Mouse (Mus musculus) C2C12 (cell line): ENCODE measurements at regions not wholly inside any gene's neighbourhood (a gene's known extent, or its start where the extent isn't known, plus 50 kb on each side); places are given as distances from the start of the nearest gene placed in this dataset.

Experiments used
- H3K27me3 ChIP-seq: one replicate; pipeline ENCODE4 v1.6.1; 2011; ENCODE audit not compliant: control insufficient read depth, insufficient read depth, insufficient read length
- H3K36me3 ChIP-seq: one replicate; pipeline ENCODE4 v1.6.1; 2011; ENCODE audit not compliant: control insufficient read depth, insufficient read depth
- H3K4me3 ChIP-seq: one replicate; pipeline ENCODE4 v1.5.1; 2011; ENCODE audit warnings: mild to moderate bottlenecking, control low read depth; ENCODE audit not compliant: poor library complexity, insufficient read depth, severe bottlenecking
- H3K79me2 ChIP-seq: one replicate; pipeline ENCODE4 v1.6.1; 2011; ENCODE audit not compliant: control insufficient read depth, insufficient read depth
- H3K79me3 ChIP-seq: one replicate; pipeline ENCODE4 v1.6.1; 2011; ENCODE audit warnings: low read depth, control low read depth
- H3ac ChIP-seq: one replicate; pipeline ENCODE3; 2011; ENCODE audit warnings: low read depth; ENCODE audit not compliant: control insufficient read depth, insufficient read length
- CEBPB ChIP-seq: IDR thresholded peaks from one replicate; pipeline ENCODE4 v1.6.1; 2011; ENCODE audit warnings: low read depth, mild to moderate bottlenecking, control low read depth, moderate library complexity
- CTCF ChIP-seq: IDR thresholded peaks from one replicate; pipeline ENCODE4 v1.5.1; 2011; ENCODE audit not compliant: control insufficient read depth, insufficient read depth, insufficient read length
- FOSL1 ChIP-seq: IDR thresholded peaks from one replicate; pipeline ENCODE4 v1.8.0; 2011; ENCODE audit warnings: mild to moderate bottlenecking, low read length; ENCODE audit not compliant: poor library complexity, insufficient read depth, severe bottlenecking
- MAX ChIP-seq: IDR thresholded peaks from one replicate; pipeline ENCODE4 v1.6.1; 2011; ENCODE audit warnings: mild to moderate bottlenecking, control low read depth
- MYOD1 ChIP-seq: IDR thresholded peaks from one replicate; pipeline ENCODE4 v1.6.1; 2011; ENCODE audit warnings: low read depth; ENCODE audit not compliant: control insufficient read depth, insufficient read length
- MYOG ChIP-seq: IDR thresholded peaks from one replicate; pipeline ENCODE4 v1.6.1; 2011; ENCODE audit not compliant: control insufficient read depth, insufficient read length; ENCODE audit errors: extremely low read depth
- USF1 ChIP-seq: IDR thresholded peaks from one replicate; pipeline ENCODE4 v1.6.1; 2011; ENCODE audit warnings: low read depth, mild to moderate bottlenecking, control low read depth, moderate library complexity

DNA sequence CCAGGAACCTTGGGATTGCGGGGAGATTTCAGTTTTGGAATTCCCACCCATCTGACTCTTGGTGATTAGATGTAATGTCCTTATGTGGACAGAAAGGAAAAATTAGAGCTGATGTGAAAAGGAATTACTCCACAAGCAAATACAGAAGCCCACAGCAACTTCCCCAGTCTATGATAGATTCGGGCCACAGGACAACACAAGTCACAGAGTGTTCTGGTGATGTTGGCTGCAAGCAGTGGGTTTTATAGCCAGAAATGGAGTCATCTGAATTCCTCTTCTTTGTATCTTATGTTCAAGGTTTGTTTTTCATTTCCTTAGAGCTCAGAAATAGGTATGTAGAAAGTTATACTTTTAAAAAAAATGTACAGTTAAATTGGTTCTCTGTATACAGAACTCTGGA lies 56.8 kb upstream of the Gm5148 start:
- Histone ChIP-seq H3ac (no peak overlapping the region), H3K36me3 (no peaks in the 10 kb centered on the region), H3K4me3 (no peak overlapping the region), H3K79me2 (no peaks in the 10 kb centered on the region), H3K79me3 (no peaks in the 10 kb centered on the region), H3K27me3 (no peaks in the 10 kb centered on the region)
- no peak for TF ChIP-seq MYOG
- TF ChIP-seq MYOD1, result no peak

DNA sequence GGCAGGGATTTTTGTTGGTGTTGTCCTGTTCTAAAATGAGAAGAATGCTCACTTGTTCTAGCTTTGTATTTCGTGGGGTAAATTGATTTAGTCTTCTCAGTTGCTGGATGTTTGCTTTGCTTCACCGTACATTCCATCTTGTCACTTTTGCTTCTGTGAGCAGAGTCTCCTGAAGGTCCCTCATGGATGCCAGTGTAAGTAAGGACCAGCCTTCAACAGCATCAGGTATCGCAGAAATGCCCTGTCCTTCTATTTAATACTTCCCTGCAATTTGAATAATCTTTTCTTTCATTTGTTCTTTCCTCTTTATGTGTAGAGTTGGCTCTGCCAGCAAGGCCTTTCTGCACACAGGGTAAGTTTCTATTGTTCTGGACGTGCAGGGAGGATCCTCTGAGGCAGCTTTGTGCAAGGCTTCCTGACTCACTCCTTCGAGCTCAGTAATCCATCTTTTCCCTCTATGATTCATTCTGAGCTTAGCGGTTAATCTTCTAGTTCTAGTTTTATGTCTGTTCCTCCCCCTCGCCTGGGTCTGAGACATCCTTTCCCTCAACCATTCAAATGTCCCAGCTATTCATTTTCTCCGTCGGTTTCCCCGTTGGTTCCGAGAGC lies 55.7 kb upstream of the Gm5148 start:
- Histone ChIP-seq H3K36me3 (no peaks in the 10 kb centered on the region), H3K4me3 (no peak overlapping the region), H3K79me3 (no peaks in the 10 kb centered on the region), H3K27me3 (no peaks in the 10 kb centered on the region), H3ac (no peak overlapping the region), H3K79me2 (no peaks in the 10 kb centered on the region)
- no peak for TF ChIP-seq MAX
- TF ChIP-seq MYOD1, result no peak
- no peak for TF ChIP-seq CEBPB
- no peak for TF ChIP-seq USF1
- TF ChIP-seq MYOG, result no peak
- no peak for TF ChIP-seq FOSL1
- no peak for TF ChIP-seq CTCF

DNA sequence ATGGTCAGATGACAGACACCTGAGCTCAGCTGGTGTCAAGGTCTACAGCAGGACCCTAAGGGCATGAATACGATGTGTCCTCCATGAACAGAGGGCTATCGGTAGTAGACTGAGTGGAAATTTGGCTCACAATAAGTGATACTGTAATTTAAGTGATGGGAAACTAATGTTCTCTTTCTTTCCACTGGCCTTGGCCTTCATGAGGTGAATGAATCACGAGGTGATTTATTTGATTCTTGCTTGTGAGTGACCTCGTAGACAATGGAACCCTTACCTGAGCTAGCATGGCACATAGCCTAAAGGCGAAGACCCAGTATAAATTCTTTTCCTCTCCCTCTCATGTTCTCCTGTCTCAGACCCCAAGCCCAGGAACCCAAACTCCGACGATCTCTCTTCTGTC lies 54.1 kb upstream of the Gm5148 start:
- Histone ChIP-seq H3K4me3 (no peak overlapping the region), H3K79me2 (no peaks in the 10 kb centered on the region), H3K36me3 (no peaks in the 10 kb centered on the region), H3K79me3 (no peaks in the 10 kb centered on the region), H3ac (no peak overlapping the region), H3K27me3 (no peaks in the 10 kb centered on the region)
- TF ChIP-seq MAX (no peak), USF1 (no peak), FOSL1 (no peak), CTCF (no peak), CEBPB (no peak), MYOD1 (no peak), MYOG (no peak)

DNA sequence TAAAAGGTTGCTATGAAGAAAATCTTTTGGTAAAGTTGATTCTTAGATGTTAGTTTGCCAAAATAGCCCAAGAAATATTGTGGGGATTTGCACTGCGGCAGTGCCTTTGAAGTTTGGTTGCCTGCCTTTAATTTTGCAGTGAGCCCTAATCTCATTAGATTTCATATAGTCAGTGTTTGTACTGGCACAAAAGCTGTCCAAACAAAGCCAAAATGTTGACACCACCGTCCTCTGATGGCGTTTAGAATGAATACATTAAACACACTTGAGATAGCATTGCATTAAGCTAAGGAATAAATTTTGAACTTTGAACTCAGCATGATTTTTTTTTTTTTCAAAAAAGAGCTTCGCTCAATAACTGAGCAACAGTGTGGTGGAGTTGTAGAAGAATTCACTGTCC lies 51.9 kb upstream of the Gm5148 start:
- TF ChIP-seq CTCF (no peak), MYOD1 (no peak), USF1 (no peak), CEBPB (no peak), FOSL1 (no peak), MYOG (no peak), MAX (no peak)
- no peaks in the 10 kb centered on the region for H3K27me3 ChIP-seq
- H3K36me3 ChIP-seq, result no peaks in the 10 kb centered on the region
- no peaks in the 10 kb centered on the region for H3K79me3 ChIP-seq
- H3K79me2 ChIP-seq, result no peaks in the 10 kb centered on the region
- no peak overlapping the region for H3K4me3 ChIP-seq
- no peak overlapping the region for H3ac ChIP-seq
